Comparison of ENCODE assay signal across 18 mouse cellular contexts in genomic region chrX:9742518-9742917, GRCm38 (mm10).
DNase-seq lines count a peak whose midpoint lies in the region; ATAC-seq and TF ChIP-seq lines count a peak whose summit lies in the region.
"Had no signal": no experiment of that assay in that cellular context is flagged by ENCODE, and none has a peak within 500 bp of the region (broad histone marks: within the 10 kb centered on the region; RNA-seq: fewer than 3 reads in every experiment).

No protein-coding gene starts in this region.

- no peaks in the 10 kb centered on the region for H3K9me3 ChIP-seq in stomach, postnatal 0 days (ENCODE audit: control insufficient read depth, low read length)
- no peaks in the 10 kb centered on the region for H3K9me3 ChIP-seq in forebrain, embryonic 14.5 days (replicated peaks; ENCODE audit: control insufficient read depth, low read length)
- H3K9me3 ChIP-seq: G1E had no signal

- H3K9ac ChIP-seq in stomach, postnatal 0 days (ENCODE audit: low read length) = no peak overlapping the region
- H3K9ac ChIP-seq in forebrain, embryonic 14.5 days (ENCODE audit: low read length) = no peak overlapping the region

- H3K4me1 ChIP-seq in stomach, postnatal 0 days (replicated peaks; ENCODE audit: control insufficient read depth, insufficient read depth) = no peaks in the 10 kb centered on the region
- H3K4me1 ChIP-seq in forebrain, embryonic 14.5 days (ENCODE audit: control insufficient read depth, insufficient read depth, low read length) = no peaks in the 10 kb centered on the region

- no peaks in the 10 kb centered on the region for H3K36me3 ChIP-seq in stomach, postnatal 0 days (ENCODE audit: control insufficient read depth, insufficient read depth, low read length)
- H3K36me3 ChIP-seq in forebrain, embryonic 14.5 days (ENCODE audit: control insufficient read depth, insufficient read depth, low read length) = no peaks in the 10 kb centered on the region
- H3K36me3 ChIP-seq: G1E had no signal

- no peak for DNase-seq in stomach, postnatal 0 days (ENCODE audit: low spot score)
- no peak for DNase-seq in forebrain, embryonic 14.5 days (ENCODE audit: low spot score)
- DNase-seq: adrenal gland, adult 2 months; adrenal gland, adult 8-10 months; adrenal gland, postnatal 10 days; adrenal gland, postnatal 14 days; adrenal gland, postnatal 25 days; adrenal gland, postnatal 36 days; B cell, adult 2 months; cerebellum, adult 11 months; cerebellum, adult 11-12 months; cerebellum, adult 18-20 months; cerebellum, adult 2 months had no signal

- H3K4me3 ChIP-seq in stomach, postnatal 0 days (ENCODE audit: low read depth, low read length) = no peak overlapping the region
- no peak overlapping the region for H3K4me3 ChIP-seq in forebrain, embryonic 14.5 days (ENCODE audit: low read depth, low read length)

- no peak for TF ChIP-seq CTCF in stomach, postnatal 0 days (IDR thresholded peaks at IDR 0.05; ENCODE audit: low read depth)

- ATAC-seq in stomach, postnatal 0 days (ENCODE audit: low FRiP score, low TSS enrichment) = peak; percentile 91
- no peak for ATAC-seq in forebrain, embryonic 14.5 days
- ATAC-seq: activated CD4-positive, CD25-positive, alpha-beta regulatory T cell, adult 4 months; CD4-positive, CD25-positive, alpha-beta regulatory T cell, adult 4 months; Patski had no signal

- H3K27me3 ChIP-seq in stomach, postnatal 0 days (ENCODE audit: control insufficient read depth, insufficient read depth, low read length) = no peaks in the 10 kb centered on the region
- no peaks in the 10 kb centered on the region for H3K27me3 ChIP-seq in forebrain, embryonic 14.5 days (replicated peaks; ENCODE audit: control insufficient read depth, insufficient read depth, low read length)
- H3K27me3 ChIP-seq: CH12.LX had no signal

- no peak overlapping the region for H3K27ac ChIP-seq in stomach, postnatal 0 days (replicated peaks)
- H3K27ac ChIP-seq in forebrain, embryonic 14.5 days (ENCODE audit: low read depth, low read length) = no peak overlapping the region

- 72% methylated on average over 3 of the region's 3 CpGs for WGBS in stomach, postnatal 0 days
- 83% methylated on average over 3 of the region's 3 CpGs for WGBS in forebrain, embryonic 14.5 days

- TF ChIP-seq EP300 in stomach, postnatal 0 days (optimal IDR thresholded peaks at IDR 0.05) = no peak

- H3K4me2 ChIP-seq in stomach, postnatal 0 days (replicated peaks; ENCODE audit: low read depth) = no peak overlapping the region
- no peak overlapping the region for H3K4me2 ChIP-seq in forebrain, embryonic 14.5 days (ENCODE audit: low read length)
